Mouse (Mus musculus) urinary bladder, adult 18-20 months (tissue): ENCODE results near the gene Glcci1.

Source experiments
- DNase-seq, 2 experiments: peaks; one replicate each; pipeline ENCODE4 v3.0.0; 2022; ENCODE audit warnings: low spot score in 2 of 2, mixed read lengths in 2 of 2

The Glcci1 gene

DNA sequence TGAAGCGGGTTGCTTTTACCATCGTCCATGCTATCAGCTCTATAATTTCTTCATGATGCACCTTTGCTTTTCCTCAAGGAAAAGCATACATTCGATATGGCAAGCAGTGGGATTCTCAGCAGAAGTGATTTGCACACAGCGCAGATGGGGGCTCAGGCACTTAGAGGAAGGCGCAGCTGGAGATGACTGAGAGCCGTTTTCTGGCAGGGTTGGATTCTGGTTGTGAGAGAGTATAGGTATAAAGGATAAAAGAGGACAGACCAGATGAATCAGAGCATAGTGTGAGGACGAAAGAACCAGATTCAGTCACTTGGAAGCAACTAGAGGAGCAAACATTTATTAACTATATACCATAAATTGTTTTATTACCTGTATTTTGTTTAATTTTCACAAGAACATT lies 36.4 kb downstream of the Glcci1 start:
- DNase-seq, result no peak

DNA sequence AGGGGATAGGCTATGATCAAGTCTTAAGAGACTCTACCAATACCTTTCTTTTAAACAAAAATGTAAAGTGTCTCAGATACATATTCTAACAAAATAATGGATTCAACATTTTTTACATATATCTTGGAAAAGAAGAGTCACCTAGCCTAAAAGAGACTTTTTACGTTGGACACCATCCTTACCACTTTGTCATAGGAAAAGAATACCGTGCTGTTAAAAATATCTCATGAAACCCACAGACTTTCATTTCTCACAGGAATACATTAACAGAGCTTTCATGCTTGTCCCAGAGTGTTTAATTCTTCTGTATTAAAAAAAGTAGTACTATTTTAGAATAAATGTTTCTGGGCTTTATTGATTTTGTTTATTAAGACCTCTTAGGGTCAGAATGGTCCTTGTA lies 41.8 kb downstream of the Glcci1 start:
- DNase-seq, result no peak

- DNase-seq, result no peak
These were observed 47.6 kb downstream of the Glcci1 start for GRCm38 (mm10) chr6:8556849-8557571.

- DNase-seq, result no peak
These were observed 51.3 kb downstream of the Glcci1 start for GRCm38 (mm10) chr6:8560682-8561081.

GRCm38 (mm10) chr6:8582377-8582776 lies 73.0 kb downstream of the Glcci1 start:
- DNase-seq, result no peak

DNA sequence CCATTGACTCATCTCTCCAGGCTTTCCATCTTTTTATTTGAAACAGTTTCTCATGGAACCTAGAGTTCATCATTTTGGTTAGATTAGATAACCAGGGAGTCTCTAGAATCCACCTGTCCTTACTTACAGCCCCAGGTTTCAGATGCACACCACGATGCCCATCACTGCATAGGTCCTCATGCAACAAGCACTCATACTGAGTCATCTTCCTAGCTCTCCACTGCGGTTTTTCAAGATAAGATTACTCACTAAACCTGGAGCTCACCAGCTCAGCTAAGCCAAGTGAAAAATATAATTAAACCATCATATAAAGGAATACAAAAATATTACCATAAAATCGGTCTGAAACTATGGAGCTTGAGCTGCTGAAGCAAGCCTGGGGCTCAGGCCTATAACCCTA lies 74.5 kb downstream of the Glcci1 start:
- no peak for DNase-seq

DNA sequence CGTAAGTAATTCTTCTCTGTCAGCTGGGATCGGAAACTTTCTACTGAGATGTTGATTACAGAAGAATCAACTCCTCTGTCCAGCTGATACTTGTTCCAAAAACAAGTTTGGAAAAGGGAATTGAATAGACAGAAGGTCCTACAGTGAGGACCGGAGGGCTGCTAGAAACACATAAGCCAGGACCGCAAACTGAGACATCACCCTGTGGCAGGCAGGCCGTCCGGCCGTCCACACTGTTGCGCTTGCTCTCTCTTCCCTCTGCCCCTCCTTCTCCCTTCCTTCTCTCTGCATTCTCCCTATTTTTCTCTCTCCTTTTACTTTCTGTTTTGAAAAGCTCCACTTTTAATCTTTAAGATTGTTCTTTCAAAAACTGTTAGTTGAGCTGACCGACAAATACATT lies 82.3 kb downstream of the Glcci1 start:
- no peak for DNase-seq

DNA sequence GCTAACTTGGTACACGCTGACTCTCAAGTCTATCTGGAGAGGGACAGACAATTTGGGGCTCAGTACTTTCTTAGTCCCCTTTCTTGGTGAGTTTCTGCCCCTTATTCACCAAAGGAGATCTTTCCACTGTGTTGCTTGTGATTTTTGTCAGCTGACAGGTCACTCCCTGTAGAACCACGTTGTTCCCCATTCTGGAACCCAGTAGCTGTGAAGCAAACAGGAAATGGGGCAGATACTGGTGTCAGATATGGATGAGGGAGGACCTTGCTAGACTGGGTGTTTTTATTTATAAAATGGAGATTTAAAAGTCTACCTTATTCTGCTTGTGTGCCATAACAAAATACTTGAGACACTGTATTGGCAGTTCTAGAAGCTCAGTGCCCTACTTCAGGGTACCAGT lies 108.0 kb downstream of the Glcci1 start:
- DNase-seq, result no peak

GRCm38 (mm10) chr6:8619582-8620350 lies 110.4 kb downstream of the Glcci1 start:
- DNase-seq, result no peak

DNA sequence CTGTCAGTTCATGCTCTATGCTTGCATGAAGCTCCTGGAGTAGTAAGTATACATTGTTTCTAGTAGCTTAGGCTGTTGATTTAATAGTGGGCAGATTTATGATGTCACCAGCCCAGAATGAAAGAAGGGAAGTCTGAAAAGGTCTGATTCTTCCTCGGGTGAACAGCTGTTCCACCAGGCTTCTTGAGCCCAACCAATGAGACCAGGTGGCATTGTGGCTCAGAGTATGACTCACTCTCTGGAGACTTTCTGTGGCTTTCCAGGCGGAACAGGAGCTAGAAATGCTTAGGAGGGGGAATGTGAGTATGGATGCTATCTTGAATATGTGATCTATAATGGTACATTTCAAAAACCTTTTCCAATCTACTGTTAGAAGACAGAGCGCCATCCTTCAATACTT lies 113.6 kb downstream of the Glcci1 start:
- DNase-seq, result no peak

- DNase-seq, result no peak
These were observed 118.8 kb downstream of the Glcci1 start for GRCm38 (mm10) chr6:8628226-8628625.

- no peak for DNase-seq
These were observed 119.4 kb downstream of the Glcci1 start for GRCm38 (mm10) chr6:8628715-8629267.

GRCm38 (mm10) chr6:8630531-8630930 lies 121.1 kb downstream of the Glcci1 start:
- DNase-seq, result no peak

- no peak for DNase-seq
These were observed 122.0 kb downstream of the Glcci1 start for GRCm38 (mm10) chr6:8631362-8631761.

- no peak for DNase-seq
These were observed 122.7 kb downstream of the Glcci1 start for GRCm38 (mm10) chr6:8631986-8632632.

DNA sequence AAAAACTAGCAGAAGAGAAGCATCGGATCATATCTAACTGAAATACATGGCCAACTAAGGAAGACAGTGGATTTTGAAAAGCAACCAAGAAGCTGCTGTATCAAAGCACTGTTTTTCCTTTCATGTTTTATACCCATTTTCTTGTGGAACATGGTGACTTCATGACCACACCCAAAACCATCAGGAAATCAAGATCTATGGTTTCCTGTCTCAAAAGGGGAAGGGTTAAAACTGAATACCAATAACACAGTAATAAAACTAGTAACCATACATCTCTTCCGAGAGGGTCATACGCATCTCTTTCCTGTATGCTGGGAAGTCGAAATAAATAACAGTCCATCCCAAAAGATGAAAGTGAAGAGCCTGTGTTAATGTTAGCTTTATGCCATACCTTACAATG lies 123.3 kb downstream of the Glcci1 start:
- DNase-seq, result no peak

DNA sequence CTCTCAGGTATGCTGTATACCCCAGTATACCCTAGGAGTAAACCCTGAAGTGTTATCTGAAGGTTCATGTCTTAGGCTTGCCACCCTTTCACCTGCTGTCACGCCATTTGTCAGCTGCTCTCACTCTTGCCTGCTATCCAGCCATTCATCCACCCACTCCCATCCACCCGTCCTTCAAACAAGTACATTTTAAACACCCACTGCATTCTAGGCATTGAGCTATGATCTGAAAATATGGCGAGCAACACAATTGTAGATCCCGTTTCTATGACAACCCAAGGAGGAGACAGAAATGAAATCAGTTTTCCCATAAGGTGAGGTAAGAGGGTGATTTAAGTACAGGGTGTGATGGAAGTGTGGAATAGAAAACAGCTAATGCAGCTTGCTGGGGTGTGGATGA lies 128.7 kb downstream of the Glcci1 start:
- no peak for DNase-seq

- DNase-seq, result no peak
These were observed 129.5 kb downstream of the Glcci1 start for GRCm38 (mm10) chr6:8638899-8639298.

DNA sequence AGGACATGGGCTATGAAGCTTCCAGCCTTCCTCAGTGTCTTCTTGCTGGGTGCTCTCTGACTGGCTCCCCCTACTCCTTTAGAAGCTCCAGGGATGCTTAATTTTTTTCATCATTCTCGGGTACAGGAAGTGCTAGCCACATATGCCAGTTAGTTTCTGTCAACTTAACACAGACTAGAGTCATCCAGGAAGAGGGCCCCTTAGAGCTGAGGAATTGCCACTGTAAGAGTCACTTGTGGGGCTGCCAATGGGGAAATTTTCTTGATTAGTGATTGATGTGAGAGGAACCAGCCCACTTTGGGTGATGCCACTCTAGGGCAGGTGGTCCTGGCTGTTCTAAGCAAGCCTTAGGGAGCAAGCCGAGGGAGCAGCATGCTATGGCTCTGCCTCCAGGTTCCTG lies 130.1 kb downstream of the Glcci1 start:
- no peak for DNase-seq

GRCm38 (mm10) chr6:8640863-8641262 lies 131.5 kb downstream of the Glcci1 start:
- DNase-seq, result no peak

- DNase-seq, result no peak
These were observed 135.3 kb downstream of the Glcci1 start for GRCm38 (mm10) chr6:8644703-8645102.

GRCm38 (mm10) chr6:8645708-8646107 lies 136.3 kb downstream of the Glcci1 start:
- no peak for DNase-seq
